Mouse (Mus musculus): ENCODE data around the gene Katnb1.

The Katnb1 gene

DNA sequence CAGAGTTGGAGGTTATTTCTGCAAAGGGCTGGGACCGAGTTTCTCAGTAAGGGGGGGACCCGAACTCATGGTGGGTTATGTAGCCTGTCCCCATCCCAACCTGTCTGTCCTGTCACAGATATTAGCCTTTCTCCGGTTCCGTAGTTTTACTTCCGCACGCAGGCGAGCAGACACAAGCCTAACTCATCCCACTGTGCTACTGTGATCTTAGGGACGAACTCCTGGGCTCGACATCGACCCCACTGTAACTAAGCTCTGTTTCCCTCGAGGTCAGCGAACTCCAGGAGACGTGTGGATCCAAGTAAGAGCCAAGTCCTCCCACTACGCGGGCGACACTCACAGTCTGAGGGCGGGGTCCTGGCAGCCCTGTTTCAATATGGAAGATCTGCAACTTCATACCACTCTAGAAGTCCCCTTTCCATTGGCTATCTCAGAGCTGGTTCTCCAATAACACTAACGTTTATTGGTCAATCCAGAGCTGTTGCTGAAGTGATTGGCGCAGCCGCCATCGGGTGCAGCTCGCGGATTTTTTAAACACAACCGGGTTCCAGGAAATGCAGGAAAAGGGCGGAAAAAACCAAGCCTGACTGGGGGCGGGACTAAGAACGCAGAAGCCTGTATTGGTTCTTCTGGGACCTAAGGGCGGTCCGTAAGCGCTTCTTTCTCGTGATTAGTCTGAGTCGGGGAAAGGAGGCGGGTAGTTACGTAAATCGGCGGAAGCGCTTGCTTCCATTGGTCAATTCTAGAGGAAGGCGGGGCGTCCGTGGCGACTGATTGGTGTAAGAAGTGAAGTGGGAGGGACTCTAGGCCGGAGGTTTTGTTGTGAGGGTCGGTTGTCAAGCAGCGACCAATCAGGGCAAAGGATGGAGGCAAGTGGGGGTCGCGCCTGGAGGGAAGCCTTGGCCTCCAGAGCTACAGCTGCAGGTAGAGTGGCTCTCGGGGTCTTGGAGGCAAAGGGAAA lies at the start of gene Katnb1:
Gene Katnb1, plus strand, starts transcription at position 806 of the 961 bp plus-strand sequence.
- in situ Hi-C loops (cut with MboI, MseI): loop anchor here (10.0 kb wide), 1 partner anchor 724 kb away; the partner anchor contains the start of gene Cnot1

DNA sequence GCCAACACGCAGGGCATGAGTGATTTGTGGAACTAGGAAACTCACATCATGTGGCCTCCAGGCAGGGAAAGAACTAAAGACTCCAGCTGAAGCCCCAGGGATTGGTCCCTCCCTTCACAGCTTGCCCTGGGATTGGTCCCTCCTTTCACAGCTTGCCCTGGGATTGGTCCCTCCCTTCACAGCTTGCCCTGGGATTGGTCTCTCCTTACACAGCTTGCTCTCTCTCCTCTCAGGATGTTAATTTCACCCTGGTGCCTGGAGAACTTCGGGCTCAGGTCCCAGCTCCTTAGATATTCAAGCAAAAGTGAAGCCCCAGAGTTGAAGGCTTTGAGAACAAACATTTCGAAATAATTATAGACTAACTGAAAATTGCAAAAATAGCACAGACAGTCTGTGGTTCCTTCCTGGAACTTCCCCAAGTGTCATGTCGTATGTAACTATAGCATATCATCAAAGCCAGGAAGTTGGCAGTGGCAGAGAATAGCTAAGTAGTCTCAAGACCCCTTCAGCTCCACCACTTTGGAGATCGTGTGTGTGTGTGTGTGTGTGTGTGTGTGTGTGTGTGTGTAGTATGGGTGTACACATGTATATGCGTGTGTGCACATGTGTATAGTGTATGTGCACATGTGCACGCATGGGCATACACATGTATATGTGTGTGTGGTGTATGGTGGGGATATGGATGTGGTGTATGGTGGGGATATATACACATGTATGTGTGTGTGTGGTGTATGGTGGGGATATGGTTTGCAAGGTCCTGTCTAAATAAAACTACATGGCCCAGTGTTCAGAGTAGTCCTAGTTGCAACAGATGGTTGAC lies 43.7 kb upstream of the Katnb1 start:
- in situ Hi-C loops (cut with MboI, MseI): no loop called here

DNA sequence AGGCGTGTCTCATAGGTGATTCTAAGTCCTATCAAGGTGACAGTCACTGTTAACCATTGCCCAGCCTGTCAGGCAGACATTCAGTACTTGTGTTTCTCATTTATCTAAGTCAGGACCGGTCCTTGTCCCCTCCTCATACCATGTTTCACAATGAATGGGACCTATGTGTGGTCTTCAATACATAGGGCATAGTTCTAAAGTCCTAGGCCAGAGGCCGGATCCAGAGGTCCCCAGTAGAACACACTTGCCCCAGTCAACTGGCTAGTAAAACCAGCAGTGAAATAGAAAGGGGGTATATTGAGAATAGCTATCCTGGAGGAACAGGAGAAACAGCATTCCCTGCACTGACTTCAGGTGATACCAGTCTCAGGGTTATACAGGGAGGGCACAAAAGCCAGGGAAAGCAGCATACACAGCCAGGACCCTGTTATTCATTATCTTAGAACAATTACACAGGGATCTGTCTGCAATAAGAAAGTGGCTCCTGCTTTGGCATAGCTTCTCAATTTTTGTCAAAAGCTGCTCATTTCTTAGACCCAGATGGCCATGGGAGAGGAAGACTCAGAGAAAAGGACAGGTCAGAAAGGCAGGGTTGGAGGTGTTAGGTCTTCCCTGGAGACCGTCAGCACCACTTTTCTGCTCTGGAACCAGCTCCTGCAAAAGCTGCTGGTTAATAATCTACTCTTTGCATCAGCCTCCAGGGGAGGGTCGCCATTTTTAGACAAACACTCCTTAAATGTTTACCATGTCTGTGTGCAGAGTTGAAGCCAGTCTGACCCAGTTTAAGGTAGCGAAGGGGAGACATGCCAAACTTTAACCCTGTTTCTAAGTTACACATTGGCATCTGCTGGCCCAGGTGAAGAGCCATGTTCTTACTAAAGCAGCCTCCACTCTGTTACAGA lies 38.9 kb upstream of the Katnb1 start:
- in situ Hi-C loops (cut with MboI, MseI): no loop called here

DNA sequence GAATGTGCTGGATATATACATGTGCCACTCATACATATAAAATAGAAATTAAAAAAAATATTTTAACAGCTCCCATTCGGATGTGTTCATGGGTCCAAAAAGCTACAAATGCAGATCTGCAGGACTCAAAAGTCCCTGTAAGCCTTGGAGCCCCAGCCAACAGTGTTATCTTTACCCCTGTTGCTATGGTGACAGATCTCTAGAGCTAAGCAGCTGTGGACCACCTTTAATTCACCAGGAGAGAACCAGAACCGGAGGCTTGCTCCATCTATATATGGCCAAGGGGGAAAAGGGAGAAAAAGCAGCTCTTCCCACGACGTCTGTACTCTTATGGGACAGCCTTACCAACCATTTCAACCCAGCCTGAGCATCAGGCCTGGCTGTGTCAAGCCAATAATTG lies 36.2 kb upstream of the Katnb1 start:
- in situ Hi-C loops (cut with MboI, MseI): no loop called here

- in situ Hi-C loops (cut with MboI, MseI): no loop called here
These were observed 34.0 kb upstream of the Katnb1 start for GRCm38 (mm10) chr8:95046982-95047381.

- in situ Hi-C loops (cut with MboI, MseI): no loop called here
These were observed 32.9 kb upstream of the Katnb1 start for GRCm38 (mm10) chr8:95047884-95048680.

DNA sequence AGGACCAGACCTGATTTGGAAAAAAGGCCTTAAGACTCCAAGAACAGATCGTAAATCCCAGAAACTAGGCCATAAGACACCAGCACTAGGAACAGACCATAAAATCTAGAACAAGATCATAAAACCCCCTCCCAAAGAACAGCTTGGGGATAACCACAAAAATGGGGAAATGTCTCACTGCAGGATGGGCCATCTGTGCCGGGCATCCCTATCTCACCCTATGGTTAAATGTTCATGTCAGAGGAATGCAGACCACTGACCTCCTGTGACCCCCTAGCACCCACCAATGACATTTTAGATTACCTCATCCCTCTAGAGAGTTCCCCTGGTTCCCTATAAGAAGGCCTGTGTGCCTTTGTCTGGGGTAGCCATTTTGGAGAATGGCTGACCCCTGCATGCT lies 31.4 kb upstream of the Katnb1 start:
- in situ Hi-C loops (cut with MboI, MseI): no loop called here

DNA sequence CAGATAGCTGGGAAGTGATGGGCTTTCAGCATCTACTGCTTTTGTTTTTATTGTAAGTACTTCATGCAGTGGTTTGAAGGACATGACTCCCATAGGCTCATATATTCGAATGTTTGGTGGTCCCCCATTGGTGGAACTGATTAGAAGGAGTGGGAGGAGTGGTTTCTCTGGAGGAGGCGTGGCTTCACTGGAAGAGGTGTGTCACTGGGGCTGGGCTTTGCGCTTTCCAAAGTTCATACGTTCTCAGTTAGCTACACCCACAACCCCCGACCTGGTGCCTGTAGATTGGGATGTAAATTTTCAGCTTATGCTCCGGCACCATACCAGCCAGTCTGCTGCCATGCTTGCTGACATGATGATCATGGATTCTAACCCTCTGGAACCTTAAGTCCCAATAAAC lies 26.5 kb upstream of the Katnb1 start:
- in situ Hi-C loops (cut with MboI, MseI): no loop called here

DNA sequence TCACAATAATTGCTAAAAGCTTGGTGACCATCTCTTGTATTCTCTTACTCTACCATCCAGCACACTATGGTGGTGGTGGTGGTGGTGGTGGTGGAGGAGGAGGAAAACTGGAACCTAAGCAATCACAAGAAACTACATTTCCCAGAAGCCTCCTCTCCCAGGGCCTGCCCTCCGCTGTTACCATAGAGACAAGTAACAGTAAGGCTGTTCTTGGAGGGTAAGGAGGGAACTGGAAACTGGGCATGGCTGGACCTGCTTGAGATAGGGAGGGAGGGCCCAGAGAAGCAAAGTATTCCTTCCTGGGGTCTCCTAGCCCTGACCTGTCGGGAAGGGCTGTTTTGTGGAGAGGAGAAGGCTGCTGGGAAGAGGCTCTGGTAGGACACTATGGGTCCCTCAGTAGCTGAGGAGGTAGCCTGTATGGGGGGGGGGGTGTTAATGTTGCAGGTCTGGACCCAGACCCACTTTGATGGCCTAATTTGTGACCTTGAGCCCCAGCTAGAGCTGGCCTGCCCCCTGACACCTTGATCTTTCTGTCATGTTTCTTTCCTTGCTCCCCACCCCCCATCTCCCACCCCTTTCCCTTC lies 26.0 kb upstream of the Katnb1 start, which contains the start of gene Drc7:
Gene Drc7, plus strand, starts transcription at position 177 of the 584 bp plus-strand sequence.
- in situ Hi-C loops (cut with MboI, MseI): no loop called here

- in situ Hi-C loops (cut with MboI, MseI): no loop called here
These were observed 24.6 kb upstream of the Katnb1 start for GRCm38 (mm10) chr8:95056414-95056813.

- in situ Hi-C loops (cut with MboI, MseI): no loop called here
These were observed 22.3 kb upstream of the Katnb1 start for GRCm38 (mm10) chr8:95058661-95059060.

DNA sequence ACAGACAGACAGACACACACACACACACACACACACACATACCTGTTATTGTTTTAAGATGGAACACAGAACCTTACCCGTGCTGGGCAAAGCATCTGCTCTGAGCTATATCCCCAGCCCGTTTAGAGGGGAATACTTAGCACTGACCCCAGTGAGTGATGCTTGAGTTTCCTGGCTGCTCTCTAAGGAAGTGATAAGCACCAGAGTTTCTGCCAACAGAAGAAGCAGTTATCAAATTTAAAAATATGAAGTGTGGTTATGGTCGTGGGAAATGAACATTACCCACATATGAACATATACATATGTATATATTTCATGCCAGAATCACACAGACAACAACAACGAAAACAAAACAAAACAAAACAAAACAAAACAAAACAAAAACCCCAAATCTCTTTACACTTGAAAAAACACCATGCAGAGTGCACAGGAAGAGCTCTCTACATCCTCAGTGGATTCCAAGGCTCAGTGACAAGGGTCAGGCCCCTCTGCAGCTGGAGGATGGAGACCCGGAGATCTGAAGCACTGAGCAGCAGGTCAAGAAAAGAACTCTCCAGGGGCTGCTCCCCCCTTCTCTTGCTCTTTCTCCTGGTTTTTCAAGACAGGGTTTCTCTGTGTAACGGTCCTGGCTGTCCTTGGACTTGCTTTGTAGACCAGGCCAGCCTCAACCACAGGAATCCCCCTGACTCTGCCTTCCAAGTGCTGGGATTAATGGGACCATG lies 21.0 kb upstream of the Katnb1 start:
- in situ Hi-C loops (cut with MboI, MseI): no loop called here

DNA sequence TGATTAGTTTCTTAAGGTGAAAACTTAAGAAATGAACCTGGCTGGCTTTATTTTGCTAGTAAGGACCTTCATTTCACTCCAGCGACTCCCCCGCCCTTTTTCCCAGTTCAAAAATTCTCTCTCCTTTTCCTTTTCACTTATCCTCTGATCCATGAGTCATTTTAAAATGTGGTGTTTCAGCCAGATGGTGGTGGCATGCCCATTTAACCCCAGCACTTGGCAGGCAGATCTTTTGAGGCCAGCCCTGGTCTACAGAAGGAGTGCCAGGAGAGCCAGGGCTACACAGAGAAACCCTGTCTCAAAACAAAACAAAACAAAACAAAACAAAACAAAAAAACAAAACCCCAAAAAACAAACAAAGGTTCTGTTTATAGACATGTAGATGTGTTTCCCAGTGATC lies 16.5 kb upstream of the Katnb1 start:
- in situ Hi-C loops (cut with MboI, MseI): no loop called here

DNA sequence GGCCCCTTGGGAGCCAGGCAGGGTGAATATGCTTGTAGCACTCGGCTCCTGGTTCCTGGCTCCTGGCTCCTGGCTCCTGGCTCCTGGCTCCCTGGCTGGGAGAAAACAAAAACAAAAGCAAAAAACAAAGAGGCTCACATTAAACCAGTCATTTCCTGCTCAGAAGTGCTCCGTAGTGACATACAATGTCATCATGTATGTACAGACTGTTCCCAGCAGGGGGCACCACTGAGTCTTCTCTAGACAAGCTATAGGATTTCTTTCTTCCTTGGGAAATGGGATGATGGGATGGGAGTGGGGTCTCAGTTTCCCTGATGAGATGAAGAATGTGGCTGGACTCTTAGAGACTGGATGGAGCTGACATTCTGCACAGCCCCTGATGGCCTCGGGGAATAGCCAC lies 13.4 kb upstream of the Katnb1 start:
- in situ Hi-C loops (cut with MboI, MseI): loop anchor here (5.0 kb wide), 1 partner anchor 125 kb away; no protein-coding TSS in a partner anchor

- in situ Hi-C loops (cut with MboI, MseI): no loop called here
These were observed 5.5 kb upstream of the Katnb1 start for GRCm38 (mm10) chr8:95075504-95075903.

DNA sequence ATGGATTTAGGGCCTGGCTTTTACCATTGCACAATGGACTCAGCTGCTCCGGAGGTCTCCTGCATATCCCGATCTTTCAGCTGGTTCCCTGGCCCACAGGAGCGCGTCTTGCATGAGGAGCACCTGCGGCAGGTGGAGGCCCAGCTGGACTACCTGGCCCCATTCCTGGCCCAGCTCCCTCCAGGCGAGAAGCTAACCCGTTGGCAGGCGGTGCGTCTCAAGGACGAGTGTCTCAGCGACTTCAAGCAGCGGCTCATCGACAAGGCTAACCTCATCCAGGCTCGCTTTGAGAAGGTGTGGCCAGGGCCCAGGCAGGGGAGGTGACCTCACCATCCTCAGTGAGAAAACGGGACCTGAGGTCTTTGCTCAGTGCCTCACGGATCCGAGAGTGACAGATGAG lies 4.8 kb upstream of the Katnb1 start:
- in situ Hi-C loops (cut with MboI, MseI): no loop called here

DNA sequence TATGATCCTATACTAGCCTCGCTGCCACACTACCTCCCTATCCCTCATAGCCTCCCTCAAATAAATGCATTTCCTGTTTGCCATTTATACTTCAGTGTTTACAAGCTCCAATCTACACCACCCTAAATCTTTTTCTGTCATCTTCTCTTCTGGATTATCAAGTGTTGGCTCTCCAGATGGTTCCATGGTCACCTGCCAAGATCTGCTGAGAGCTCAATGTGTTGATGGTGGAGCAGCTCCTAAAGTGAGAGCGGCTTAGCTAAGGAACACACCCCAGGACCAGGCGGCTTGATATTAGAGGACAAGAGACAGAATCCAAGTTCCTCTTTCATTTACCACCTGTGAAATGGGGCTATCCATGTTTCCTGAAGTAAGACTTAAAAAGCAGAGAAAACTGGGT lies 2.9 kb upstream of the Katnb1 start:
- in situ Hi-C loops (cut with MboI, MseI): no loop called here

DNA sequence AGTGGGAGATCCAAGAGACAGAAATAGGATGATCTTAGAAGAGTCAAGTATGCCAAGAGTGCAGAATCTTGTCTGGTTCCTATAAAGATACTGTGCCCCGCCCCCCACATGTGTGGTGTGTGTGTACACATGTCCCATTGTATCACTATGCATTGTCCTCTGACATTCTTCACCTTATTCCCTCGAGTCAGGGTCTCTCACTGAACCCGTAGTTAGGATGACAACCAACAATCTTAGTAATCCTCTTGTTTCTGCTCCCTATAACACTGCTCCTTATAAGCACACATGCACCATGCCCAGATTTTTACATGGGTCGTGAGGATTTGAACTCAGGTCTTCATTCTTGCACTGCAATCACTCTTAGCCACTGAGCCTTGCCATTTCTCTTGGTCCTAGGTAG lies 1.7 kb upstream of the Katnb1 start:
- in situ Hi-C loops (cut with MboI, MseI): no loop called here

GRCm38 (mm10) chr8:95081650-95082049 lies 664 bp downstream of the Katnb1 start:
- in situ Hi-C loops (cut with MboI, MseI): loop anchor here (10.0 kb wide), 1 partner anchor 723 kb away; the partner anchor contains the start of gene Cnot1

Data from regulatory T cell (primary cell).